Mouse (Mus musculus) testis, adult 2 months (tissue): ENCODE results near the gene Aars. TPM values are rescaled to one million over a fixed set of nuclear protein-coding genes. Genes with fewer than 3 reads are reported as not detected.
"Not testable (repeated sequence)": the region's sequence is repeated elsewhere in the genome, so short reads cannot be mapped to it uniquely, and the experiment has no call there.

Experiments
- H3K27ac ChIP-seq: fragments of 200-500 bp; 2 replicates; pipeline ENCODE4 v1.5.1; 2012; ENCODE audit warnings: low read depth, low read length; ENCODE audit not compliant: control insufficient read depth, insufficient read depth
- H3K27me3 ChIP-seq: fragments of 200-500 bp; 2 replicates; pipeline ENCODE4 v1.6.1; 2012; ENCODE audit warnings: mild to moderate bottlenecking, low read length, moderate library complexity; ENCODE audit not compliant: control insufficient read depth, insufficient read depth
- H3K36me3 ChIP-seq: fragments of 200-500 bp; 2 replicates; pipeline ENCODE4 v1.6.1; 2012; ENCODE audit warnings: mild to moderate bottlenecking, low read length; ENCODE audit not compliant: control insufficient read depth, insufficient read depth
- H3K4me1 ChIP-seq: fragments of 200-500 bp; 2 replicates; pipeline ENCODE4 v1.6.1; 2012; ENCODE audit warnings: low read length; ENCODE audit not compliant: control insufficient read depth, insufficient read depth
- H3K4me3 ChIP-seq: fragments of 200-500 bp; 2 replicates; pipeline ENCODE4 v1.5.1; 2012; ENCODE audit warnings: low read depth, mild to moderate bottlenecking, low read length, moderate library complexity, mixed read lengths; ENCODE audit not compliant: control insufficient read depth
- CTCF ChIP-seq: fragments of 200-500 bp; IDR thresholded peaks from 2 replicates; pipeline ENCODE4 v1.5.1; 2012; ENCODE audit warnings: low read depth, mild to moderate bottlenecking, inconsistent platforms, low read length, moderate library complexity; ENCODE audit not compliant: control insufficient read depth, insufficient read depth, insufficient replicate concordance
- POLR2A ChIP-seq: fragments of 200-500 bp; IDR thresholded peaks from 2 replicates; pipeline ENCODE4 v1.6.1; 2012; ENCODE audit warnings: low read depth, mild to moderate bottlenecking, inconsistent platforms, low read length, moderate library complexity; ENCODE audit not compliant: control insufficient read depth
- polyA plus RNA-seq: library from polyadenylated mRNA; depleted of rRNA; stranded (reverse); fragments of >200 nt; gene quantifications from 2 replicates; pipeline ENCODE4 v1.2.3, GENCODE M21; 2012

Gene Aars
- polyA plus RNA-seq, 1 experiment = 46.5 TPM

- Histone ChIP-seq H3K4me3 (no peak overlapping the region), H3K4me1 (no peaks in the 10 kb centered on the region), H3K36me3 (no peaks in the 10 kb centered on the region), H3K27me3 (no peaks in the 10 kb centered on the region), H3K27ac (no peak overlapping the region)
- TF ChIP-seq CTCF (no peak), POLR2A (no peak)
Observed at GRCm38 (mm10) chr8:111075926-111076325, 43.0 kb downstream of the Aars start.

DNA sequence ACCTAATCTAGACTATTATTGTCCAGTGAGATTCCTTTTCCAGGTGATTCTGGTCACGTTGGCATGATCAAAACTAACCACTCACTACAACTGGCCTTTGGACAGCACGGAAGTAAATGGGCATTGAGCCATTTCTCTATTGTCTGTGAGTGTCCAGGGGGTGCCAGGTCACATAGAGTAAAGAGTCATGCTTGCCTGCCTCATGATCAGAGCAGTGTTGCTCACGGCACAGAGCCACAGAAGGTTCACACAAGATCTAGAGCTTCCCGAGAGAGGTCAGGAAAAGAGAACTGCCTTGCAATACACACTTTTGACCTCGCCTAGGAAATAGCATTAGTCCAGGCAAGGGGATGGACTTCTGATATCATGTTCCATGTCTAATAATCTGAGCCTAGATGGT is 46.5 kb downstream of the Aars start:
- TF ChIP-seq CTCF (no peak), POLR2A (no peak)
- no peak overlapping the region for H3K27ac ChIP-seq
- H3K4me1 ChIP-seq = no peaks in the 10 kb centered on the region
- no peak overlapping the region for H3K4me3 ChIP-seq
- H3K27me3 ChIP-seq = no peaks in the 10 kb centered on the region
- H3K36me3 ChIP-seq = no peaks in the 10 kb centered on the region

DNA sequence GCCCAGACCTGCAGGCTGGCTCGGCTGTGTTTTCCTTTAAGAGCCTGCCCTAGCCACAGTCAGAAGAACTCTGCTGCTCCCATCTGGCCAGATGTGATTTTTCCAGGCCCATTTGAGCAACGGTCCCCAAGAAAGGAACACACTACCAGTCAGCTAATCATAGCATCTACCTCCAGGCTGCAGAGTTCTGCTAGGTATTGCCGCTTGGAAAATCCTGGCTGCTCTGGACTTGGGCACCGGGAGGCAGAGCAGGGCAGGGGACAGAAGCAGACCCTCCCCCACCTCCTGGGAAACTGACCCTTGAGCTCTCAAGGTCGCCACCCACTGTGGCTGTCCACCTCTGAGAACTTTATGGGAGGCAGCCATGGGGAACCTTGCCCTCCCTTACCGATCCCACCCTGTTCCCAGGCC is 46.9 kb downstream of the Aars start:
- H3K4me1 ChIP-seq = no peaks in the 10 kb centered on the region
- H3K27me3 ChIP-seq = no peaks in the 10 kb centered on the region
- TF ChIP-seq CTCF (no peak; the same call in 1 of the 2 replicates), POLR2A (no peak)
- no peak overlapping the region for H3K27ac ChIP-seq
- no peaks in the 10 kb centered on the region for H3K36me3 ChIP-seq
- H3K4me3 ChIP-seq = no peak overlapping the region

GRCm38 (mm10) chr8:111081580-111082258 is 48.8 kb downstream of the Aars start:
- H3K36me3 ChIP-seq = no peaks in the 10 kb centered on the region
- H3K4me1 ChIP-seq = no peaks in the 10 kb centered on the region
- H3K27ac ChIP-seq = no peak overlapping the region
- H3K4me3 ChIP-seq = no peak overlapping the region
- no peaks in the 10 kb centered on the region for H3K27me3 ChIP-seq
- TF ChIP-seq POLR2A (no peak), CTCF (no peak)

- not testable (repeated sequence) for H3K4me1 ChIP-seq
Observed at GRCm38 (mm10) chr8:111083936-111084335, 51.0 kb downstream of the Aars start.

GRCm38 (mm10) chr8:111090126-111090525 is 57.2 kb downstream of the Aars start:
- Histone ChIP-seq H3K4me1 (peaks cover 2% of the 10 kb centered on the region; the same call in 1 of the 2 replicates), H3K27me3 (no peaks in the 10 kb centered on the region), H3K27ac (no peak overlapping the region), H3K36me3 (no peaks in the 10 kb centered on the region), H3K4me3 (no peak overlapping the region)
- peak; percentile 80; the same call in 1 of the 2 replicates for TF ChIP-seq CTCF
- TF ChIP-seq POLR2A = no peak

More at GRCm38 (mm10) chr8:111083936-111084335, 51.0 kb downstream of the Aars start:
- not testable (repeated sequence) for H3K27me3 ChIP-seq, H3K4me3 ChIP-seq, H3K36me3 ChIP-seq, H3K27ac ChIP-seq

- TF ChIP-seq CTCF (no peak), POLR2A (no peak)
- Histone ChIP-seq H3K36me3 (no peaks in the 10 kb centered on the region), H3K4me3 (no peak overlapping the region), H3K27me3 (no peaks in the 10 kb centered on the region), H3K27ac (no peak overlapping the region), H3K4me1 (peaks cover 5% of the 10 kb centered on the region)
Observed at GRCm38 (mm10) chr8:111091706-111092105, 58.8 kb downstream of the Aars start.

- H3K27ac ChIP-seq, H3K36me3 ChIP-seq, H3K4me1 ChIP-seq, H3K27me3 ChIP-seq: not testable (repeated sequence)
- peak within 1 kb of the TSS; percentile 53; the same call in 1 of the 2 replicates for H3K4me3 ChIP-seq
Observed at GRCm38 (mm10) chr8:111092326-111092725, 59.4 kb downstream of the Aars start, which contains the start of gene Clec18a. Gene Clec18a, minus strand, starts transcription at chr8:111092426.
